Mouse (Mus musculus) kidney, adult 18-20 months (tissue): ENCODE measurements at regions not wholly inside any gene's neighbourhood (a gene's known extent, or its start where the extent isn't known, plus 50 kb on each side); places are given as distances from the start of the nearest gene placed in this dataset.

Experiments
- DNase-seq: peaks from one replicate; pipeline ENCODE4 v3.0.0; 2021

GRCm38 (mm10) chr13:80946034-80946433 is 62.9 kb downstream of the Arrdc3 start:
- DNase-seq, result no peak

GRCm38 (mm10) chr13:80947705-80948104 is 64.5 kb downstream of the Arrdc3 start:
- DNase-seq, result no peak

GRCm38 (mm10) chr13:80949133-80949697 is 66.0 kb downstream of the Arrdc3 start:
- no peak for DNase-seq

- DNase-seq, result no peak
These were observed 67.1 kb downstream of the Arrdc3 start for GRCm38 (mm10) chr13:80950239-80950638.

GRCm38 (mm10) chr13:80950803-80951202 is 67.6 kb downstream of the Arrdc3 start:
- DNase-seq, result no peak

- DNase-seq, result peak; percentile 33
These were observed 68.1 kb downstream of the Arrdc3 start for GRCm38 (mm10) chr13:80951327-80951726.

GRCm38 (mm10) chr13:80952851-80953250 is 69.7 kb downstream of the Arrdc3 start:
- DNase-seq, result no peak

GRCm38 (mm10) chr13:80954059-80954645 is 71.0 kb downstream of the Arrdc3 start:
- no peak for DNase-seq

GRCm38 (mm10) chr13:80956966-80957365 is 73.8 kb downstream of the Arrdc3 start:
- DNase-seq, result no peak

GRCm38 (mm10) chr13:80957419-80958139 is 74.4 kb downstream of the Arrdc3 start:
- DNase-seq, result no peak

GRCm38 (mm10) chr13:80959763-80960162 is 76.6 kb downstream of the Arrdc3 start:
- no peak for DNase-seq

GRCm38 (mm10) chr13:80961985-80962617 is 78.9 kb downstream of the Arrdc3 start:
- DNase-seq, result no peak

- peak; percentile 79 for DNase-seq
These were observed 79.8 kb downstream of the Arrdc3 start for GRCm38 (mm10) chr13:80962789-80963590.

GRCm38 (mm10) chr13:80963591-80963940 is 80.4 kb downstream of the Arrdc3 start:
- DNase-seq, result no peak

- DNase-seq, result no peak
These were observed 88.5 kb downstream of the Arrdc3 start for GRCm38 (mm10) chr13:80971664-80972063.

GRCm38 (mm10) chr13:80974424-80974823 is 91.2 kb downstream of the Arrdc3 start:
- no peak for DNase-seq

- DNase-seq, result no peak
These were observed 94.1 kb downstream of the Arrdc3 start for GRCm38 (mm10) chr13:80977266-80977665.

GRCm38 (mm10) chr13:80981201-80981600 is 98.0 kb downstream of the Arrdc3 start:
- DNase-seq, result no peak

- no peak for DNase-seq
These were observed 103.5 kb downstream of the Arrdc3 start for GRCm38 (mm10) chr13:80986657-80987056.

- no peak for DNase-seq
These were observed 106.6 kb downstream of the Arrdc3 start for GRCm38 (mm10) chr13:80989756-80990155.

- DNase-seq, result no peak
These were observed 109.2 kb downstream of the Arrdc3 start for GRCm38 (mm10) chr13:80992342-80992741.

- DNase-seq, result peak; percentile 10
These were observed 125.9 kb downstream of the Arrdc3 start for GRCm38 (mm10) chr13:81008864-81009766.
